Mouse (Mus musculus) neural tube, embryonic 13.5 days (tissue): ENCODE data around the gene Vma21. TPM values are rescaled to one million over a fixed set of nuclear protein-coding genes. Genes with fewer than 3 reads are reported as not detected.

Source experiments
- polyA plus RNA-seq: library from polyadenylated mRNA; unstranded; fragments of >200 nt; fragmentation: Nextera tagmentation; extraction: Ambion mirVana; gene quantifications from 2 replicates; pipeline ENCODE4 v1.2.1, GENCODE M21; 2015

Vma21 gene
- polyA plus RNA-seq, 1 experiment from 2014 or later, result 51.2 TPM

Other genes with a start within 250 kb of the Vma21 start
- 0.24 and 1.0 TPM in 2 replicates for gene Gpr50, start 152.3 kb upstream of the Vma21 start, polyA plus RNA-seq
- gene Gm1141, start 105.1 kb downstream of the Vma21 start, polyA plus RNA-seq, result 0.14 TPM in 1 of 2 replicates, not detected in the other
- gene Prrg3, start 146.7 kb downstream of the Vma21 start, polyA plus RNA-seq, result 7.8 and 8.9 TPM in 2 replicates
- gene Fate1, start 157.1 kb downstream of the Vma21 start, polyA plus RNA-seq, result not detected in 2 replicates
- gene Cnga2, start 175.9 kb downstream of the Vma21 start, polyA plus RNA-seq, result 0.13 TPM in 1 of 2 replicates, not detected in the other